Mouse (Mus musculus): ENCODE results near the gene Tmem50a.

Gene Tmem50a

DNA sequence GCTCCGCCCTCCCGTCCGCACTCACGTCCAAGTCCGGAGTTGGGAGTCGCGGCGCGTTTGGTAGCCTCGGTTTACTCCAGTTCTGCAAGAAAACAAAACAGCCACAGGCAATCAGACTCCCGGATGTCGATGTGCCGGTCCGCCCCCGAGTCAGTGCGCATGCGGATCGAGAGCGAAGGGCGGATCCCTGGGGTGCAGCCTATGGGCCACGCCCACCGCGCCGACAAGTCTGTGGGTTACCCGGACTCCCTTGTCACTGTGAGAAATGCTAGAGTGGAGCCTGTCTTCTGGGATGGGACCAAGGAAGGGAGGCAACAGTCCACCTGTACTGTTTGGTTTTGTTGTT lies at the start of gene Tmem50a:
Gene Tmem50a (minus strand): TSS at position 161 of the 346 bp plus-strand sequence.
- DNase-seq (ENCODE audit: low read depth, low spot score): peak; percentile 95

GRCm38 (mm10) chr4:134963021-134963776 lies 48.4 kb upstream of the Tmem50a start:
- no peak for DNase-seq (ENCODE audit: low read depth, low spot score)

DNA sequence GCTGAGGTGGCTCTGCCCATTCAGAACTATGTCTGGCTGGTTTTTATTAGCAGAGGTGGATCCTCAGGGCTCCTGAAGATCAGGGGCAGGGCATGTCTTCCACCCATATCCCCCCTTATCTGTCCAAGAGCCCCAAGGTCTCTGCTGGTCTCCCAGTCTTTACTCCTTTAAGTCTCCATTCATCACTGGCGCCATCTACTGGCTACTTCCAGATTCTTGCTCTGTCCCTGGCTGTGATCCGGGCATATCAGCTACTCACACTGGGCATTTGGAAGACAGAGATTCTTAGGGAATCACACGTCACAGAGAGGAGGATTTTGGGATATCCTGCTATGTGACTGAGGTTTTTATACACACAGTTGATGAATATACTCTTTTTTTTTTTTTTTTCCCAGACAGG lies 41.5 kb upstream of the Tmem50a start:
- DNase-seq (ENCODE audit: low read depth, low spot score): peak; percentile 74

- no peak for DNase-seq (ENCODE audit: low read depth, low spot score)
Observed at GRCm38 (mm10) chr4:134955845-134956244, 41.0 kb upstream of the Tmem50a start.

GRCm38 (mm10) chr4:134955196-134955595 lies 40.4 kb upstream of the Tmem50a start:
- no peak for DNase-seq (ENCODE audit: low read depth, low spot score)

DNA sequence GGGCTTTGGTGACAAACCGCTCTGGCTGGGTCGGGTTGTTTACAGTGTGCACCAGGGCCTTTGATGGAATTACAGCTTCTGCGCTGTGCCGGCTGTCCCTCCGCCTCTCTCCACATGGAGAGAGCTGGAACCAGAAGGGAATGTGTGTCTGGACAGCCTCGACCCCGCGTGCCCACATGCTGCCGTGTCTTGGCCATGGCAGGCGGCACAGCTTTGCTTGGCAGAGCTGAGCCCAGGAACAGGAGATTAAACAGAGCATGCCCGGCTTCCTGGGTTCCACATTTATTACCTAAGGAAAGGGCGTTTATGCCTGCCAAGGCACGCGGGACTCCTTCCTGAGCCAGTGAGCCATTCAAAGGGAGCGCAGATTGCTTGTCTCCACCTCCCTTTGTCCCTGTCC lies 39.6 kb upstream of the Tmem50a start:
- peak; percentile 67 for DNase-seq (ENCODE audit: low read depth, low spot score)

DNA sequence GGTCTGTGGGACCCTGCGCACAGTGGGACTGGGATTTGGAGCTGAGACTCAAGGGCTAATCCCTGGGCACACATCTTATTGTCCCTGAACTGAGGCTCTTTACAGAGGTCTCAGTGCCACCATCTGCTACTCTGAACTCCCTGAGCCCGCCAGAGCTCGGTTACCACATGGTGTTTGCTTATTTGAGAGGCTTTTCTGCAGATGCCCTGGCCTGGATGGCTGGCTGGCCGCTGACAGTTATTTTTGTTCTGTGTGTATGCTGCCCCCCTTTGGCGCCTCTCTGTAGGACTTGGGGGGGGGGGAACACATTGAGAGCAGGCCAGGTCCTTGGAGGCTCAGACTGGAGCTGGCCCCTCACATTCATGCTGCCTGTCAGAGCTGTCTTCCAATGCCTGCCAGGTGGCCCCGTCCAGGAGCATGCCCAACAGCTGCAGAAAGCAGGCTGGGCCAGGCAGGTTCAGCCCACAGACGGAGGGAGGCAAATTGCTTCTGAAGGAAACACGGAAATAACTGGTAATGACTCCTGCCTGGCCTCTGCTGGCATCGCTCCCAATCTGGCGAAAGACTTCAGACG lies 35.8 kb upstream of the Tmem50a start:
- DNase-seq (ENCODE audit: low read depth, low spot score): peak; percentile 33

DNA sequence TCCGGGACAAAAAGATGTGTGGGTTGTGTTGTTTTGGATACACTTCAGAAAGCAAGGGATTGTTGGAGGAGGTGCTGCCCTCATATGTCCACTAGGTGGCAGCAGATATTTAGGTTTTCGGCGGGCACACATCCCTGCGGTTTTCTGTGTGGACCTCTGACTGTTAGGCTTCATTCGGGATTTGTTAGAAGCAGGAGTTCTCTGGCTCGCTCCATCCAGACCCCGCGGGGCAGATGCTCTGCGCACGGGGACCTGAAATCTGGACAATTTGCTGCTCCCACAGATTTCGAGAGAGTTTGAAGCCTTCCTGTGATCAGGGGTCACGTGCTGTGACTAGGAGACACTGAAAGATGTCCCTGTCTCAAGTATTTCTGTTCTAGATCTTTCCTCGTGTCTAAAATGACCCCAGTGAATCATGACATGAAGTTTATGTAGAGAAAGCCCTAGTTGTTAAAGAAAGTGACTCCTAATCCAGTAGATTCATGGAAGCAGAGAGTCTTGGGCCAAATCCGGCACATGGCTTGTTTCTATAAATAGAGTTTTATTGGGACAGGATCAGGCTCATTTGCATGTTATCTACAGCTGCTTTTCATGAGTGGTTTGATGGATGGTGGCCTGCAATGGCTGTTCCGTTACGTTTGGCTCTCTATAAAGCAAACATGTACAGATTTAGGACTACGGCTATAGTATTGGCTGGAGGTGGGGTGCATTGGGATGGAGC lies 31.4 kb upstream of the Tmem50a start:
- peak; percentile 86 for DNase-seq (ENCODE audit: low read depth, low spot score)

DNA sequence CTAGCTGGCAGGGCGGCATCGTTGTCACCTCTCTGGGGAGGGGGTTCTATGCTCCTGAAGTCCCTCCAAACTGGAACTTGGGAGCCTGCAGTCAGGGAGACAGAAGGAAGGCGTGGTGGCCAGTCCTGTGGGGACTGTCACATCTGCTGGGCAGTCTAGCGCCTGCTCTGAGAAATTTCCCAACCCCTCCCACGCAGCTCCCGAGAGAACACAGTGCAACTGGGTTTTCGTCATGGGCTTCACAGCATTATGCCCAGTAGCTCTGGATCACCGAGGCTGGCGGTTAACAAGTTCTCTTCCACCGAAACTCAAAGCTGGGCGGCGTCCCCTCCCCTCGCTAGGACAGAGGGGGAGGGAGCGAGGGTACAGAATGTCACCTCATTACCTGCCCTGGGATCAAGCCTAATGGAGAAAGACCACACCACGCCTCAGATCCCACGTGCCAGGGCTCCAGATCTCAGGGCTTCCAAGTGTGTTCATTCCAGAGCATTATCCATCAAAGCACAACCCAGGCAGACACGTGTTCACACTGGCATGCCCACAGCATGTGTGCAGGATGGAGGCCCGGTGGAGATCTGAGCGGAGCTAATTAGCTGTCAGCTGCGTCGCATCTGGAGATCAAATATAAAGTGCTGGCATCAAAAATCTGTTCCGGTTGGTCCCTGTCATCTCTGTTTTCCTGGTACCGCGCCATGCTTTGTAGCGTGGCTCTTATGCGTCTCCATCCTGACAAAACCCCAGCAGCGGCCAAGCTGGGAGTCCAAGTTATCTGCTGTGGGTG lies 29.1 kb upstream of the Tmem50a start:
- peak; percentile 61 for DNase-seq (ENCODE audit: low read depth, low spot score)

DNA sequence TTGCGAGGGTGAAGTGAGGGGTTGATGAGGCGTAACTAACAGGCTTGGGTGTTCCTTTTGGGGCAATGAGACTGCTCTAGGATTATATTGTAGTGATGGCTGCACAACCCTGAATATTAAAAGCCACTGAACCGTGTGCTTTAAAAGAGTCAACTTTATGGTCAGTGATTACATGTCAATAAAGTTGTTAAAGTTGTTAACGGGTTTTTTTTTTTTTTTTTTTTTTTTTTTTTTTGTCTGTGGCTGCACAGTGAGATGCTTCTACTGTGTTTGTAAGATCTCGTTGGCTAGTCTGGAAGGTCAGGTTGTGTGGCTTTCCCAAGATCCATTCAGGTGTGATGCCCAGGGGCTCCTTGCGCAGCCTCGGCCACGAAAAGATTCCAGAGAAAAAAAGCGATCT lies 25.1 kb upstream of the Tmem50a start:
- DNase-seq (ENCODE audit: low read depth, low spot score): no peak

DNA sequence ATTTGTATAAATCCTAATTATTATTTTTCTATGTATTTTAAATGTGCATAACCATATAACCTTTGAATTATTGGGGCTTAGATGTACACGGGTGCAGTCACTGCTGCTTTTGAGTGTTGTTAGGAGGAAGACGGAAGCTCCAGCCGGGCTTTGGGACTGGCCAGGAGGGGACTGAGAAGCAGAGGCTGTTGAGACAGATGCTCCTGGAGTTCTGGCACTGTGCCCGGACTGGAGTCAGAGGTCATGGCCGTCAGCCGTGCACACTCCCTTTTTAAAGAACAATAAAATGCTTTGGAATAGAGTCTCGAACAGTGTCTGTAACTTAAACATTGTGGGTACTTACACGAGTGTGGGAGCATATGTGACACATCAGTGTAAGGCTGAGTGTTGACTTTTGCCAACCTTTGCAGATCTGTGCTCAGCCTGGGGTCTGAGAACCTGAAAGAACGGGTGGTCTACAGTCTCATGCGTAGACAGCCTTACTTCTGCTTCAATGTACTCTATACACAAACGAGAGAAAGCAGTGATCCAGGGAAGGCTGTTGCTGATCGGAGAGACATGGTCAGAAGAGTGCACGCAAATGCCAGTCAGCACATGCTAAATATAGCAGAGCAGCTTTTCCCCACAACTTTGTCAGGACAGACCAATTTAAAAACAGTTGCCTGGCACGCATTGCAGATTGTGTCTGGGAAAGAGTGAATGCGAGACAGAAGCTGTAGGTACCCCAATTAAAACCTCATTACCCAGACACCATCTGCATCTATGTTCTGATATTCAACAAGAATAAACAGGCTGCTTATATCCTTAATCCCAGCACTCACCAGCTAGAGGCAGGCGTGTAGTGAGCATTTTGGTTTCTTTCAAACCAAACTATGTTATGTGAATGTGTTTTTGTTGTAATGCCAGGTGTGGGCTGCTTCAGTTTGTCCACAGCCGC lies 22.7 kb upstream of the Tmem50a start:
- peak; percentile 29 for DNase-seq (ENCODE audit: low read depth, low spot score)

DNA sequence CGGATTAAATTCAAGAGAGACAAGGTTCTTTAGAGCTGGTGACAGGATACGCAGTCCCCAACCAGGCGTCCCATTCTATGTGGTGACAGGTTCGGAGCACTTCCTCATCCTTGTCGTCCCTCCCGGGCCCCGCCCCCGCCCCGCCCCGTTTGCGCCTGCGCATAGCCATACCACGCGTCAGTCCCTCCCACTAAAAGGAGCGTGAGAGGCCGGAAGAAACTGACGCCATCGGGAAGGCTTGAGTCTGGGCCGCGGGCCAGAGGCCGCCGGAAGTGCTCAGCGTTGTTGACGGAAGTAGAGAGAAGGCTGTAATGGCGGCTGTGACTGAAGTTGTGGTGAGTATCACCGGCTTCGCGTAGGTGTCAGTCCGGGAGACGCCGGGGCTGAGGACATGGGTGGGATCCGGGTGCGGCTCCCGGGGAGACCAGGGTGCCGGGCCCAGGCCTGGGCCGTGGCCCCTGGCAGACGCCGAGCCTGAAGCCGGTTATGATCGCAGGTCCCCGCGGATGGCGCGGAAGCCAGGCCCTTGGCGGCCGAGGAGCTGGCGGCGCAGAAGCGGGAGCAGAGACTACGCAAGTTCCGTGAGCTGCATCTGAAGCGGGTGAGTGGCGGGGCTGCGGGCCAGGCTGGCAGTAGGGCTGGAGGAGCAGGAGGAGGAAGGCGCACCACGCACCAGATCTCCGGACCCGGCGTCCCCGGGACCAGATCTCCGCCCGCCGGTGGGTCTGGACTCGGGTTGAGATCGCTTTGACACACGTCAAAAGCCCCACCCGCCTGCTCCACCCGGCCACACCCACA lies 16.1 kb upstream of the Tmem50a start, which contains the start of gene Syf2:
Gene Syf2 (plus strand): TSS at position 215 of the 798 bp plus-strand sequence.
- DNase-seq (ENCODE audit: low read depth, low spot score): peak; percentile 99

DNA sequence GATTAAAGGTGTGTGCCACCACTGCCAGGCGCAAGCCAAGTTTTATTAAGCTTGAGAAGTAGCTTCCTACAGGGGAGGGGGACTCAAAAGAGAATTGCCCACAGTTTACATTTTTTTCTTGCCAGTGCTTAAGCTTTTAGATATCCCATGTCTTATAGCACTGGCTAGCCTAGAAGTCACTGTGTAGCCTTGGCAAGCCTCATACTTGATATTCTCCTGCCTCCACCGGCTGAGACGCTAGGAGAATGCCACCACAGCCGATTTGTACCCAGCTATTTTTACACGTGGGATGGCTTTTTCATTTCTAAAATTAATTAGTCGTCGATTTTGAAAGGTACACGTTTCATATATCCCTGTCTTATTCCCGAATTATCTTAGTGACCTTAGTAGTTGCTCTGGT lies 15.4 kb upstream of the Tmem50a start:
- DNase-seq (ENCODE audit: low read depth, low spot score): no peak

DNA sequence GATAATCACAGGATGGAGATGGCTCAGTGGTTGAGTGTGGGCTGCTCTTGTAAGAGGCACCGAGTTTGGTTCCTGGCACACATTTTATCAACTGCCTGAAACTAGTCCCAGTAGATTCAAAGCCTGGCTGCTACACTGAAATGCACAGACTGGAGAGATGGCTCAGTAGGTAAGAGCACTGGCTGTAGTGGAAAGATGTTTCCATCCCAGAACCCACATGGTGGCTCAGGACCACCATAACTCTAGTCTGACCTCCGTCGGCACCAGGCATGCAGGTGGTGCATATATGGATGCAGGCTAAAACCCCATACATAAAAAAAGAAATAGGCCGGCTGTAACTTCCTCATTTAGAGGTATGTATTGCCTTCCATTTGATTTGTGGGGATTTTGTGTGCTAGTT lies 14.7 kb upstream of the Tmem50a start:
- peak; percentile 24 for DNase-seq (ENCODE audit: low read depth, low spot score)

DNA sequence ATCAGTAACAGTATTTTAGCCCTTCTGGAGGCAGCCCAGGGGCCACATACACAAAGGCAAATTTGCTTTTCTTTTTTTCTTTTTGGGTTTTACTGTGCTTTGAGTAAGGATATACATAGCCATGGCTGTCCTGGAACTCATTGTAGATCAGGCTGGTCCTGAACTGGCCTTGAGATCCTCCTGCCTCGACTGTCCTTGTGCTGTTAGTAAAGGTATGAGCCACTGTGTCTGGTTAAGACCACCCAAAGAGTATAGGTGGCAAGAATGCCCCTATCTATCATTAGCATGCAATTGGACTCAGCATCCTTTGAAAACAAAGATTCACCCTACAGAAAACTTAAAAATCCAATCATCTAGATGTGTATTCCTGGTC lies 13.6 kb upstream of the Tmem50a start:
- DNase-seq (ENCODE audit: low read depth, low spot score): no peak

DNA sequence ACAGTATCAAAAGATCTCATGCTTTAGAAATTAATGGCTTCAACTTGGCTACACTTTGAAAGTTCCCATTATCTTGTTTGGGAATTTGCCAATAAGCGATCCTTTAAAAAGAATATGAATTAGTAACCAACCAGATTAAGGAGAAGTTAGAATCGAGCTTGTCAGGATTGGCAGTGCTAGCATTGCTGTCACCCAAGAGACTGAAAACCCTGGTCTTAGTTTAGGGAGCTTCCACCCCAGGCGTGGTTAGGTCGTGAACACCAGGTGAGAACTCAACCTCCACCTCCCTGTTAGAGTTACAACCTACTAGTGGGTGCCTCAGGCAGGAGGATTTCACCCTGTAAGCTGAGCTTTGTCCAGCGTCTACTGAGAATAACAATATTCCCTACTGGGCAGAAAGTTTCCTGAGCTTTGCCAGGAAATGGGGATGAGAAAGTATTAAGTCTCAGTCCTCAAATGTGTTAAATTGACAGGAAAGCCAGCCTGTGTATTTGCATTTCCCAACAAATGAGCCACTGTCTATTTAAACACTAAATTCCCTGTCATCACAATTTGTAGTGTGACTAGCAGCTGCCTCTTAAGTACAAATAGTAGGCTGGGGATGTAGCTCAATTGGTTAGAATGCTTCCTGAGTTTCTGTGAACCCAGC lies 13.1 kb upstream of the Tmem50a start:
- DNase-seq (ENCODE audit: low read depth, low spot score): no peak

- DNase-seq (ENCODE audit: low read depth, low spot score): no peak
Observed at GRCm38 (mm10) chr4:134925206-134925605, 10.4 kb upstream of the Tmem50a start.

- DNase-seq (ENCODE audit: low read depth, low spot score): peak; percentile 83
Observed at GRCm38 (mm10) chr4:134924019-134924741, 9.4 kb upstream of the Tmem50a start.

Measured in brain, adult 2 months (tissue).